Mouse (Mus musculus) midbrain, embryonic 15.5 days (tissue): ENCODE data around the gene Lrrc42. TPM values are rescaled to one million over a fixed set of nuclear protein-coding genes. Genes with fewer than 3 reads are reported as not detected.

ENCODE experiments used
- ATAC-seq: fragments of 200-750 bp; cut with Nextera tagmentation; replicated peaks from 2 replicates; pipeline ENCODE4 v1.8.0; 2017; ENCODE audit warnings: moderate TSS enrichment
- H3K27ac ChIP-seq: fragments of 300-500 bp; sonication (generic); 2 replicates; pipeline ENCODE4 v1.5.1; 2015; ENCODE audit warnings: mild to moderate bottlenecking, inconsistent platforms
- H3K27me3 ChIP-seq: fragments of 300-500 bp; sonication (generic); replicated peaks from 2 replicates; pipeline ENCODE4 v1.6.1; 2015; ENCODE audit warnings: inconsistent platforms
- H3K36me3 ChIP-seq: fragments of 300-500 bp; sonication (generic); replicated peaks from 2 replicates; pipeline ENCODE4 v1.6.1; 2015; ENCODE audit warnings: inconsistent platforms
- H3K4me1 ChIP-seq: fragments of 300-500 bp; sonication (generic); 2 replicates; pipeline ENCODE4 v1.6.1; 2015; ENCODE audit warnings: inconsistent platforms
- H3K4me2 ChIP-seq: fragments of 300-500 bp; sonication (generic); 2 replicates; pipeline ENCODE4 v1.6.1; 2015; ENCODE audit warnings: inconsistent platforms, mild to moderate bottlenecking, moderate library complexity
- H3K4me3 ChIP-seq: fragments of 300-500 bp; sonication (generic); 2 replicates; pipeline ENCODE4 v1.5.1; 2015; ENCODE audit warnings: mild to moderate bottlenecking, inconsistent platforms
- H3K9ac ChIP-seq: fragments of 300-500 bp; sonication (generic); 2 replicates; pipeline ENCODE4 v1.6.1; 2015; ENCODE audit warnings: mild to moderate bottlenecking, inconsistent platforms
- H3K9me3 ChIP-seq: fragments of 300-500 bp; sonication (generic); 2 replicates; pipeline ENCODE4 v1.6.1; 2016; ENCODE audit warnings: inconsistent platforms
- WGBS: fragments of 180-500 bp; shearing (Covaris S2); methylation state at CpG from one replicate; pipeline ENCODE4 v1.1.7; 2015; ENCODE audit warnings: mixed read lengths; 5-methylcytosine and 5-hydroxymethylcytosine counted together
- polyA plus RNA-seq: library from polyadenylated mRNA; unstranded; fragments of >200 nt; fragmentation: Nextera tagmentation; extraction: Ambion mirVana; gene quantifications from 2 replicates; pipeline ENCODE4 v1.2.1, GENCODE M21; 2015

The Lrrc42 gene
- polyA plus RNA-seq, 1 experiment from 2014 or later, result 48.2 TPM

DNA sequence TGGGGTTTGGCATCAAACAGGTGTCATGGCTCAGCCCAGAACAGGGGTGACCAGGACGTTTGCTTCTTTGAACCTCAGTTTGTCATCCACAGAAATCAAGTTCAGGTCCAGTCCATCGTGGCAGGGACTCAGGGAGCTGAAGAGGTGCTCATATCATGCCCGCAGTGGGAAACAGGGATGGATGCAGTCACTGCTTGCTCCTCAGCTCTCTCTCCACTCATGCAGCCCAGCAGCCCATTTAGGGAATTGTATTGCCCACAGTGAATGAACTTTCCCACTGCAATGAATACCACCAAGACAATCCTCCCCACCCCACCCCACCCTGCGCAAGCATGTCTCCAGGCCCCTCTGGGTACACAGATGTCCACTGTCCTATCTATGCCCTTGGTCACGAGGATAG, 41.4 kb downstream of the Lrrc42 start:
- Histone ChIP-seq H3K27ac (no peak overlapping the region), H3K27me3 (no peaks in the 10 kb centered on the region), H3K36me3 (0 out of 2 replicates have a peak, but pooled peaks cover 2% of the 10 kb centered on the region), H3K4me2 (no peak overlapping the region), H3K4me3 (no peak overlapping the region), H3K4me1 (no peaks in the 10 kb centered on the region), H3K9me3 (no peaks in the 10 kb centered on the region), H3K9ac (no peak overlapping the region)
- 86% methylated on average over 5 of the region's 5 CpGs for WGBS
- ATAC-seq, result no peak

DNA sequence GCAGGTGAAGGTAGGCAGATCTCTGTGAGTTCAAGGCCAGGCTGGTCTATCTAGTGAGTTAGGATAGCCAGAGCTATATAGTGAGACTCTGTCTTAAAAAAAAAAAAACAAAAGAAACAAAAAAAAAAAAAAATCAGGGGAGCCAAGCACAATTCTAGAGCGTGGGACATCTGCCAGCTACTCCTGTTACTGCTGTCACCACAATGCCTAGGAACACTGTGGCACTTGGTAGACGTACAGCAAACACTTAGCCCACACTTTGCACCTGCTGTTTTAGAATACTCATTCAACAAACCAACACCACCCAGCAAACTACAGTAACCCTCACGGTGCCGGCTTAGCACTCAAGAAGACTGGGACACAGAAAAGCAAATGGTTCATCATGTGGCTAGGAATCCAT, 41.9 kb downstream of the Lrrc42 start:
- Histone ChIP-seq H3K36me3 (0 out of 2 replicates have a peak, but pooled peaks cover 2% of the 10 kb centered on the region), H3K27me3 (no peaks in the 10 kb centered on the region), H3K4me1 (no peaks in the 10 kb centered on the region), H3K9ac (no peak overlapping the region), H3K9me3 (no peaks in the 10 kb centered on the region), H3K4me3 (no peak overlapping the region), H3K27ac (no peak overlapping the region), H3K4me2 (no peak overlapping the region)
- 75% methylated on average over 4 of the region's 4 CpGs for WGBS
- ATAC-seq, result no peak

DNA sequence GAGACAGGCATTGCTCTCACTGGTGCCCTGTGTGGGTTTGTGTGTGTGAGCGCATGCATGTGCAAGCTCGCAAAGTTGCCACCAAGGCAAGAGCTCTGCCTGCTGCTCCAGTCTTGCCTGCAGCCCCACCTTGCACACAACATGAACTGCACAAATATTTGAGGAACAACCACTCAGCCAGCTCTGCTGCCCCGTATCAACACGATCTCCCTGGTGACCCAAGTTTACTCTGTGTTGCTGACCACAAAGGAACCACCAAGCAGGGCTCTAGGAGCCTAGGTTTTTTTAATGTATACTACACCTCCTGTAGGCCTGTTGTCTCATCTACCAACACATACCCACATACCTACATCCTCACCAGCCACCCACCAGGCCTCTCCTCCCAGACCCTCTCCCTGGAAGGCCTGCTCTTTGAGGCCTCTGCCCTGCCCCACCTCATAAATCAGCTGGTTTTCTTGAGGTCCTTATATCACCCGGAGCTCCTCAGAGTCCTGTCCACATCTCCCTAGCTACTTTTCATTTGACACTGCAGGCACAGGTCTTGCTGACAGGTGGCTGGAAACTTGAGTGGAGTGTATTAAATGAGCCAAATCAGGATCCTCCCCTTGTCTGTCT, 42.7 kb downstream of the Lrrc42 start:
- Histone ChIP-seq H3K27me3 (no peaks in the 10 kb centered on the region), H3K9ac (no peak overlapping the region), H3K27ac (no peak overlapping the region), H3K4me2 (no peak overlapping the region), H3K36me3 (peaks cover 6% of the 10 kb centered on the region; the same call in 1 of the 2 replicates), H3K9me3 (no peaks in the 10 kb centered on the region), H3K4me1 (no peaks in the 10 kb centered on the region), H3K4me3 (no peak overlapping the region)
- ATAC-seq, result no peak
- 80% methylated on average over 5 of the region's 5 CpGs for WGBS

DNA sequence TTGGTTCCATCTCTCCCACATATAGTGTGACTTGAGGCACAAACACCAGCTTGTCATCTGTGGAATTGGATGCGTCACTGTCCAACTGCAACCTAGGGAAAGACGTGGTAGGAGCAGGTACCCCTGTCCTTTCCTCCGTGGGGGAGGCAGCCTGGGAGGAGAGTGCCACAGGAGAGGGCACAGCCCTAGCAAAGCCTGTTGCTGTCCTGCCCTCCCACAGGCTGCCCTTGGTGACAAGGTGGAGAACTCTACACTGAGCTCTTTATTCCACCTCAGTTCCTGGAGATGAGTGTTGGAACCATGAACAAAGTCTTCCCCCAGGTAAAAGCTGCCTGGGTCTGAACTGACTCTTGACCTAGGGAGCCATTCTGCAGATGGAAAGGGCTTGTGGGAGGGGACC, 44.5 kb downstream of the Lrrc42 start, which contains the start of gene Ldlrad1:
Gene Ldlrad1 (plus strand): TSS at position 301 of the 400 bp plus-strand sequence.
- no peak within 1 kb of the TSS for H3K4me2 ChIP-seq
- peaks cover 16% of the 10 kb centered on the region; the same call in 1 of the 2 replicates for H3K36me3 ChIP-seq
- ATAC-seq, result no peak
- no peak within 1 kb of the TSS for H3K27ac ChIP-seq
- no peak within 1 kb of the TSS for H3K4me3 ChIP-seq
- H3K4me1 ChIP-seq, result no peaks in the 10 kb centered on the region
- WGBS, result 88% methylated on average over 3 of the region's 3 CpGs
- H3K9ac ChIP-seq, result no peak within 1 kb of the TSS
- no peaks in the 10 kb centered on the region for H3K9me3 ChIP-seq
- H3K27me3 ChIP-seq, result no peaks in the 10 kb centered on the region

DNA sequence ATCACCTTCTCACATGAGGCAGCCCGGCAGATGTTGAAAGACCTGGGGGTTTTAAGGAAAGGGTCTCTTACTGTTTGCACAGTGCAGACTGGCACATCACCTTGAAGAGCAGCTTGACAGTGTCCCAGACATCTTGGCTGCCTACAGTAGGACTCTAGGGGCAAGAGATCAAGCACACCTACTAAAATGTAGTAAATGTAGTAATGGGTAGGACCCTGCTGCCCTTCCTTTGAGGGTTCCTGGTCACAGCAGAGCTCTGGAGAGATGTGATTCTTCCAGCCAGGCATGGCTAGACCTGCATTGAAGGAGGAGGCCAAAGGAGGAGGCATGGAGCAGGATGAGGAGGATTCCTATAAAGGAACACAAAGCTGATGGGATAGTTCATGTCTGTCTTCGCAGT, 46.3 kb downstream of the Lrrc42 start:
- Histone ChIP-seq H3K4me2 (no peak overlapping the region), H3K27me3 (no peaks in the 10 kb centered on the region), H3K9me3 (no peaks in the 10 kb centered on the region), H3K4me3 (no peak overlapping the region), H3K4me1 (no peaks in the 10 kb centered on the region), H3K36me3 (peaks cover 18% of the 10 kb centered on the region; the same call in 1 of the 2 replicates), H3K9ac (no peak overlapping the region), H3K27ac (no peak overlapping the region)
- no peak for ATAC-seq
- WGBS, result 99% methylated on average over 2 of the region's 2 CpGs

DNA sequence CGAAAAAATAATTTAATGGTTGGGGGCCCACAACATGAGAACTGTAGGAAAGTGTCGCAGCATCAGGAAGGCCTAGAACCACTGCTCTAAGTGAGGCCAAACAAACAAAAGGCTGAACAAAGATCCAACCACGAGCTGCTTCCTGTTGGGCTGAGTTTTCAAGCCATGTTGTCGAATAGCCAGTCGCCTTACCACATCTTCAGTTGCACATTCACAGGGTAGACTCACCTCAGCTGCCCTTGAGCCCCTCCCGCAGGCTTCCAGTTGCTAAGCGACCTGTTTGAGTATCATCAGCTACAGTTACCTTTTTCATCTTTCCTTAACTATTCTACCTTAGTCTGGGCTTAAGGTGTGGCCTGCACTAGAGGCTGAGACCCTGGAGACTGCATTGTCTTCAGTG, 50.3 kb downstream of the Lrrc42 start:
- H3K36me3 ChIP-seq, result peaks cover 45% of the 10 kb centered on the region
- 89% methylated on average over 7 of the region's 7 CpGs for WGBS
- H3K4me3 ChIP-seq, result no peak overlapping the region
- H3K27me3 ChIP-seq, result no peaks in the 10 kb centered on the region
- H3K9ac ChIP-seq, result no peak overlapping the region
- H3K4me2 ChIP-seq, result no peak overlapping the region
- H3K27ac ChIP-seq, result no peak overlapping the region
- no peak for ATAC-seq
- no peaks in the 10 kb centered on the region for H3K4me1 ChIP-seq
- no peaks in the 10 kb centered on the region for H3K9me3 ChIP-seq

DNA sequence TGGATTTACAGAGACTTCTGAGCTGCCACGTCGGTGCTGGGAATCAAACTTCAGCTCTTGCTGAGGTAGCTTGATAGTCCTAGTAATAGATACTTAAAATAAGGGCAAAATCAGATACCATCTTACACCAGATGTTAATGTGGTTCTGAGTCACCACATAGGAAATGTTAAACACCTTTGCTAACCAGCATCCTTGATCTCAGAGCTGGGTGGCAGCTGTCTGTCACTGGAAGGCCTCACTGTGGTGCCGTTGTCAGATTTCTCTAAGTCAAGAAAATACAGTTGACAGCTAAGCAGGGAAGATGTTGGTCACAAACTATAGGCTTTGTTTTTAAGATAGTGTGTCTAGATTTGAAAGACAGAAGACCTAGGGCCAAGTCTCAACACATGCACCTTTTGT, 51.6 kb downstream of the Lrrc42 start:
- Histone ChIP-seq H3K27ac (no peak overlapping the region), H3K9me3 (no peaks in the 10 kb centered on the region), H3K4me2 (no peak overlapping the region), H3K9ac (no peak overlapping the region), H3K36me3 (peaks cover 53% of the 10 kb centered on the region), H3K27me3 (no peaks in the 10 kb centered on the region), H3K4me1 (no peaks in the 10 kb centered on the region), H3K4me3 (no peak overlapping the region)
- WGBS, result 97% methylated on average over 3 of the region's 3 CpGs
- ATAC-seq, result no peak

DNA sequence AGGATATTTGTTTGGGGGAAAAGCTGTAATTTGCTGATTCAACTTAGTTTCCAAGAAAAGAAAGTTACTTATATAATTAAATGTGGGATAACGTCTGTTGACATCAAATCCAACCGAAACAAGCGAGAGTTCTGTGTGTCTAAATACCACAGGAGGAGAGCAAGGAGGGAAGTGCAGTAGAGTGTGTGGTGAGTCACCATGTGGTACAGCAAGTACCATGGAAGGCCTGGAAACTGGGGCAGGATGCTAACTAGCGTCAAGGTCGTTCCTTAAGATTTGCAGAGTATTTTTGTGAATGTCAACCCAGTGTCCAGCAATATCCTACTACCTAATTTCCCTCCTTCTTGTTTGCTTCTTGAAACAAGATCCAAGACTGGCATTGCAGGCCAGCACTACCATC, 55.3 kb downstream of the Lrrc42 start:
- no peak overlapping the region for H3K27ac ChIP-seq
- WGBS, result 97% methylated on average over 5 of the region's 5 CpGs
- no peak for ATAC-seq
- no peak overlapping the region for H3K4me2 ChIP-seq
- H3K9me3 ChIP-seq, result no peaks in the 10 kb centered on the region
- H3K27me3 ChIP-seq, result no peaks in the 10 kb centered on the region
- peaks cover 48% of the 10 kb centered on the region for H3K36me3 ChIP-seq
- no peak overlapping the region for H3K9ac ChIP-seq
- H3K4me3 ChIP-seq, result no peak overlapping the region
- no peaks in the 10 kb centered on the region for H3K4me1 ChIP-seq

DNA sequence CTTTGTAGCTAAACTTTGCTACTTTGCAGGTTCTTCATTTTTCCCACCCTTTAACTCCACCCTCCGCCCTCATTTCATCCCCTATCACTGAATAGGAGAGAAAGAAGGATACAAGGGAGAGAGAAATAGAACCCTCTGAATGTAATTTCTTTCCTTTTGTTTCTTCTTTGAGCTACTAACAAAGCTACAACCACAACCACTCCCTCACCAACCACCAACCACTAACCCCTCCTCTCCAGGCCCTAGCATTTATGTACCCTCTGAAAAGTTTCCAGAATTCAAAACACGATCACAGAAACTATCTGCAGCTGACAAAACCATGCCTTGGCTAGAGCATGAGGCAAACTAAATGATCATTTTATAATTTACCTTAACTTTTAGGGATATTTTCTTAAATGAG, 56.9 kb downstream of the Lrrc42 start:
- WGBS, result 96% methylated on average over 2 of the region's 2 CpGs
- Histone ChIP-seq H3K9ac (no peak overlapping the region), H3K36me3 (peaks cover 48% of the 10 kb centered on the region), H3K4me3 (no peak overlapping the region), H3K4me1 (no peaks in the 10 kb centered on the region), H3K27me3 (no peaks in the 10 kb centered on the region), H3K9me3 (no peaks in the 10 kb centered on the region), H3K4me2 (no peak overlapping the region), H3K27ac (no peak overlapping the region)
- no peak for ATAC-seq

DNA sequence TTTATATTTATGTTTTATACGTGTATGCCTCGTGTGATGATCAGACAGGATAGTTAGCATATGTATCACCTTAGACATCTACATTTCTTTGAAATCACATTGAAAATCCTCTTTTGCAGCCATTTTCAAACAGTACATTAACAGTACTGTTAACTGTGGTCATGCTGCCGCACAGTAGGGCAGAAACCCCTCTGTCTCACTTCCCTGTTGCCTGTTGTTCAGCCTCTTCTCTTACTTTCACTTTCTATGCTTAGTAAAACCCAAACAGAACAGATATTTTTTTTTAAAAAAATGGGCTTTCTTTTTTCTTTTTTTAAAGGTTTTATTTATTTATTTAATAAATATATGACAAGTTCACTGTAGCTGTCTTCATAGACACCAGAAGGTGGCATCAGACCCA, 59.5 kb downstream of the Lrrc42 start:
- no peak overlapping the region for H3K4me3 ChIP-seq
- no peak for ATAC-seq
- peaks cover 45% of the 10 kb centered on the region for H3K36me3 ChIP-seq
- H3K27me3 ChIP-seq, result no peaks in the 10 kb centered on the region
- WGBS, result 91% methylated on average over 3 of the region's 3 CpGs
- no peaks in the 10 kb centered on the region for H3K4me1 ChIP-seq
- H3K27ac ChIP-seq, result no peak overlapping the region
- no peak overlapping the region for H3K4me2 ChIP-seq
- H3K9me3 ChIP-seq, result no peaks in the 10 kb centered on the region
- no peak overlapping the region for H3K9ac ChIP-seq

DNA sequence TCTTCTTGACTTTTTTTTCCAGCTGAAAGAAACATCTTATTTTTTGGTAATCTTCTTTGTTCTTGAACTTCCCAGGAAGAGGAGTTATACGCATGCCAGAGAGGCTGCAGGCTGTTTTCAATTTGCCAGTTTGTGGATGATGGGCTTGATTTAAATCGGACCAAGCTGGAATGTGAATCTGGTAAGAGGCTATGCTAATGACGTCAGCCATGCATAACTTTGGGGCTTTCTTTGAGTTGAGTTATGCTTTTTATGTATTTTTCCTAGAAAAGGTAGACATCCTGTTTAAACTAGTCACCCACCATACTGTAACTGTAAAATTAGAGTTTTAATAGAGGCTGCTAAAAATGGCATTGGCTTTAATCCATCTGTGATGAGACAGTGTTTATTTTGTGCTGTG, 67.6 kb downstream of the Lrrc42 start:
- WGBS, result 61% methylated on average over 3 of the region's 3 CpGs
- Histone ChIP-seq H3K9me3 (no peaks in the 10 kb centered on the region), H3K4me2 (no peak overlapping the region), H3K9ac (no peak overlapping the region), H3K36me3 (peaks cover 27% of the 10 kb centered on the region), H3K27me3 (no peaks in the 10 kb centered on the region), H3K4me3 (no peak overlapping the region), H3K4me1 (peaks cover 17% of the 10 kb centered on the region), H3K27ac (no peak overlapping the region)
- no peak for ATAC-seq
